Comparison of ENCODE assay signal across 19 mouse cellular contexts in the genomic region with DNA sequence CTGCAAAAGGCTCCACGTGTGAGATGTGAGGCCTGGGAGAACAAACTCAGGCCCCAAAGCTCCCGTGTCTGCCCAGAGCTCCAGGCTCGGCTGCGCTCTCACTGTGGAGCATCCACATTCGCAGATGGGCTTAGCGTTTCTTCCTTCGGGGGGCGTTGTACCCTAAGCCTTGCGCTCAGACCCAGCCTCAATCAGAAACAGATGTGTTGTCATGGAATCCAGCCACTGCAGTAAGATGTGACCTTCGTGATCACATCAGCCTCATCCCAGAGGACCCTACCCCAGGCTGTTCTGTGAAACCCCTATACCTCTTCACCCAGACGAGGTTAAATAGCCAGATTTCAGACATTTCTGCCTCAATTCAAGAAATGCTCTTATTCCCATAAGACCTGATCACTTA.
A peak's percentile ranks its signal among the peaks of the same experiment; 100 is the strongest.
DNase-seq lines count a peak whose midpoint lies in the region; ATAC-seq and TF ChIP-seq lines count a peak whose summit lies in the region.
"Had no signal": no experiment of that assay in that cellular context is flagged by ENCODE, and none has a peak within 500 bp of the region (broad histone marks: within the 10 kb centered on the region; RNA-seq: fewer than 3 reads in every experiment).

No protein-coding gene starts in this region.

- TF ChIP-seq CTCF in intestine, postnatal 0 days (IDR thresholded peaks at IDR 0.05; ENCODE audit: low read depth): no peak
- peak; percentile 16; the same call in 1 of the 2 replicates for TF ChIP-seq CTCF in bone marrow macrophage, adult 2 months (IDR thresholded peaks at IDR 0.05; ENCODE audit: low read depth, low read length)

- no peak overlapping the region for H3K4me3 ChIP-seq in intestine, embryonic 14.5 days (ENCODE audit: low read depth, low read length)
- H3K4me3 ChIP-seq in intestine, postnatal 0 days (ENCODE audit: low read depth, low read length): no peak overlapping the region
- H3K4me3 ChIP-seq in bone marrow macrophage, adult 2 months (ENCODE audit: insufficient read depth, low read length): no peak overlapping the region
- H3K4me3 ChIP-seq in limb, embryonic 10.5 days: no peak overlapping the region
- H3K4me3 ChIP-seq: forebrain, embryonic 12.5 days; heart, embryonic 10.5 days; hindbrain, embryonic 12.5 days; megakaryocyte, embryonic 14.5 days; stomach, embryonic 15.5 days had no signal

- H3K4me1 ChIP-seq in intestine, embryonic 14.5 days (replicated peaks; ENCODE audit: control insufficient read depth, insufficient read depth, low read length): peaks cover 23% of the 10 kb centered on the region
- no peaks in the 10 kb centered on the region for H3K4me1 ChIP-seq in intestine, postnatal 0 days (replicated peaks; ENCODE audit: control insufficient read depth, insufficient read depth, low read length)
- peaks cover 52% of the 10 kb centered on the region for H3K4me1 ChIP-seq in bone marrow macrophage, adult 2 months (ENCODE audit: control insufficient read depth, insufficient read depth, low read length)
- H3K4me1 ChIP-seq in limb, embryonic 10.5 days: peaks cover 57% of the 10 kb centered on the region

- no peaks in the 10 kb centered on the region for H3K36me3 ChIP-seq in intestine, embryonic 14.5 days (ENCODE audit: control insufficient read depth, insufficient read depth, low read length)
- H3K36me3 ChIP-seq in intestine, postnatal 0 days (ENCODE audit: control insufficient read depth, insufficient read depth): no peaks in the 10 kb centered on the region
- H3K36me3 ChIP-seq in limb, embryonic 10.5 days: no peaks in the 10 kb centered on the region
- H3K36me3 ChIP-seq: forebrain, embryonic 12.5 days; heart, embryonic 10.5 days; hindbrain, embryonic 12.5 days; stomach, embryonic 15.5 days had no signal

- peak overlapping the region; percentile 7; the same call in 1 of the 2 replicates for H3K27ac ChIP-seq in intestine, embryonic 14.5 days (ENCODE audit: low read depth)
- H3K27ac ChIP-seq in intestine, postnatal 0 days (ENCODE audit: low read depth, low read length): no peak overlapping the region
- peak overlapping the region; percentile 58 for H3K27ac ChIP-seq in bone marrow macrophage, adult 2 months (ENCODE audit: insufficient read depth, low read depth, low read length)
- H3K27ac ChIP-seq in limb, embryonic 10.5 days: peak overlapping the region; percentile 85
- H3K27ac ChIP-seq: forebrain, embryonic 12.5 days; hindbrain, embryonic 12.5 days had no signal

- no peak overlapping the region for H3K4me2 ChIP-seq in intestine, embryonic 14.5 days (ENCODE audit: low read length)
- H3K4me2 ChIP-seq in intestine, postnatal 0 days (replicated peaks; ENCODE audit: low read depth): no peak overlapping the region
- H3K4me2 ChIP-seq: forebrain, embryonic 12.5 days; stomach, embryonic 15.5 days had no signal

- H3K9me3 ChIP-seq in intestine, embryonic 14.5 days (ENCODE audit: control insufficient read depth, low read length): no peaks in the 10 kb centered on the region
- H3K9me3 ChIP-seq in intestine, postnatal 0 days (ENCODE audit: control insufficient read depth): no peaks in the 10 kb centered on the region
- no peaks in the 10 kb centered on the region for H3K9me3 ChIP-seq in limb, embryonic 10.5 days (replicated peaks)
- H3K9me3 ChIP-seq: forebrain, embryonic 12.5 days; heart, embryonic 10.5 days; hindbrain, embryonic 12.5 days; stomach, embryonic 15.5 days had no signal

- H3K9ac ChIP-seq in intestine, embryonic 14.5 days (ENCODE audit: low read length): no peak overlapping the region
- H3K9ac ChIP-seq in intestine, postnatal 0 days (ENCODE audit: low read depth, low read length): no peak overlapping the region
- H3K9ac ChIP-seq: forebrain, embryonic 12.5 days; hindbrain, embryonic 12.5 days; liver, postnatal 0 days; stomach, embryonic 15.5 days had no signal

- ATAC-seq in intestine, embryonic 14.5 days (replicated peaks; ENCODE audit: low FRiP score, low TSS enrichment, low read depth): no peak
- ATAC-seq in intestine, postnatal 0 days: no peak
- ATAC-seq: liver, postnatal 0 days had no signal

- DNase-seq in intestine, embryonic 14.5 days (ENCODE audit: low spot score): no peak
- DNase-seq in embryo, embryonic 11 days: peak; percentile 80
- DNase-seq in limb, embryonic 10.5 days (ENCODE audit: low spot score): peak; percentile 48
- DNase-seq in testis, postnatal 10 days (ENCODE audit: low spot score): no peak
- DNase-seq in adipocyte (ENCODE audit: low spot score): no peak
- DNase-seq: adrenal gland, postnatal 36 days; B cell, adult 2 months; cerebellum, adult 8-10 months; kidney, adult 11 months; liver; liver, postnatal 0 days; right cerebral cortex, postnatal 25 days had no signal

- WGBS in intestine, embryonic 14.5 days: 75% methylated on average over 11 of the region's 11 CpGs
- 86% methylated on average over 11 of the region's 11 CpGs for WGBS in intestine, postnatal 0 days
- 57% methylated on average over 11 of the region's 11 CpGs for WGBS in limb, embryonic 10.5 days

- TF ChIP-seq POLR2A in bone marrow macrophage, adult 2 months (IDR thresholded peaks at IDR 0.05; ENCODE audit: borderline replicate concordance, low read depth, low read length): 0 out of 2 replicates have a peak, but pooled peaks have one; percentile 41

- H3K27me3 ChIP-seq in intestine, embryonic 14.5 days (replicated peaks; ENCODE audit: control insufficient read depth, insufficient read depth, low read length): no peaks in the 10 kb centered on the region
- H3K27me3 ChIP-seq in intestine, postnatal 0 days (replicated peaks; ENCODE audit: control insufficient read depth, insufficient read depth, low read length): no peaks in the 10 kb centered on the region
- 0 out of 2 replicates have a peak, but pooled peaks cover 4% of the 10 kb centered on the region for H3K27me3 ChIP-seq in limb, embryonic 10.5 days (ENCODE audit: low read depth, poor library complexity, severe bottlenecking)
- H3K27me3 ChIP-seq: forebrain, embryonic 12.5 days; hindbrain, embryonic 12.5 days; stomach, embryonic 15.5 days had no signal

Comparison
In these comparisons a context has a peak if more than half of its experiments do, and no peak if none do; other contexts are left out.
1. DNase-seq: peak in embryo, embryonic 11 days (single experiment) and limb, embryonic 10.5 days (single experiment); none in intestine, embryonic 14.5 days (single experiment), testis, postnatal 10 days (single experiment) and adipocyte (single experiment).